Mouse (Mus musculus): ENCODE data around the gene Ggn.
"Not testable (repeated sequence)": the region's sequence is repeated elsewhere in the genome, so short reads cannot be mapped to it uniquely, and the experiment has no call there.

GRCm38 (mm10) chr7:29139237-29139636 is 30.8 kb upstream of the Ggn start:
- not testable (repeated sequence) for TF ChIP-seq CTCF (IDR thresholded peaks at IDR 0.05 in 2 of 3, conservative IDR thresholded peaks at IDR 0.05 in 1 of 3; ENCODE audit: control insufficient read depth in 1 of 3, insufficient read depth in 1 of 3, low read depth in 2 of 3, low read length in 3 of 3, poor library complexity in 1 of 3, severe bottlenecking in 1 of 3); GATA1 (IDR thresholded peaks at IDR 0.05; ENCODE audit: low read depth, low read length); MYC (IDR thresholded peaks at IDR 0.05; ENCODE audit: low read depth, low read length); USF2 (IDR thresholded peaks at IDR 0.05; ENCODE audit: borderline replicate concordance in 1 of 2, insufficient read depth in 1 of 2, low read depth in 1 of 2, low read length in 2 of 2); MAX (IDR thresholded peaks at IDR 0.05; ENCODE audit: low read length); MEF2A (IDR thresholded peaks at IDR 0.05; ENCODE audit: extremely low read depth, insufficient replicate concordance, low read depth, low read length, poor library complexity, severe bottlenecking); POLR2A (IDR thresholded peaks at IDR 0.05; ENCODE audit: control insufficient read depth in 1 of 2, insufficient read depth in 1 of 2, low read depth in 1 of 2, low read length in 2 of 2, poor library complexity in 1 of 2); CHD1 (IDR thresholded peaks at IDR 0.05; ENCODE audit: low read depth, low read length); RCOR1 (IDR thresholded peaks at IDR 0.05; ENCODE audit: low read depth, low read length); NRF1 (IDR thresholded peaks at IDR 0.05; ENCODE audit: insufficient read depth, low read depth, low read length, poor library complexity, severe bottlenecking); E2F4 (IDR thresholded peaks at IDR 0.05; ENCODE audit: borderline replicate concordance, low read depth, low read length); GABPA (IDR thresholded peaks at IDR 0.05; ENCODE audit: low read depth, low read length); ZMIZ1 (IDR thresholded peaks at IDR 0.05; ENCODE audit: low read depth, low read length)
- TF ChIP-seq ZNF384 (IDR thresholded peaks at IDR 0.05; ENCODE audit: low read depth, low read length): peak; percentile 79

Measured in MEL (cell line).